Mouse (Mus musculus): ENCODE data around the gene Nbeal2.
A peak's percentile ranks its signal among the peaks of the same experiment; 100 is the strongest.

Nbeal2 gene

GRCm38 (mm10) chr9:110676492-110676911 is 22.5 kb upstream of the Nbeal2 start:
- no peak for DNase-seq (ENCODE audit: low spot score in 2 of 2)

DNA sequence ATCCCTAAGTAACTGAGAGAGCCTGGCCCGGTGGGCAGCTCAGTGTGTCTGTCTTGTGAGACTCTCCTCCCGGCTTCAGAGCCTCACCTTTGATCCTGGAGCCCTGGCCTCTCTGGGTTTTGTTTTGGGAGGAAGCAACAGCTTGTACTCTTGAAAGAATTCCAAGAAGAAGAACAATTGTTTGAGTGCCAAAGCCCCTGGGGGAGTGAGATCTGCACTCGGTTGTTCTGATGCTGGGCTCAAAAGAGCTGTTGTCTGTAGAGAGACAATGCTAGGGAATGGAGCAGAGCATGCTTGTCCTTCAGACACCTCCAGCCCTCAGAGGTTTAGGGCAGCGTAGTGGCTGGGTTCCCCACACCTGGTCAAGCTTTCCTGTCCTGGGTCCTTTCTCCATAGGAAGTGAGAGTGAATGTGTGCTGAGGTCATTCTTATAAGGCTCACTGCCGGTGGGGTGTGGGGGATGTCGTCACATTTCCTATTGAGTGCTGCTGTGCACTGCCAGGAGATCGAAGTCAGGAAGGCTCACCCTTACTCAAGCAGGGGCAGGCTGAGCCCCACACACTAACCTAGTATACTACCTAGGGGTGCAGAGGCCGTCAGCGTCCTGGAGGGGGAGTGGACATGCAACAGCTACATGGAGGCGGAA is 19.3 kb upstream of the Nbeal2 start:
- no peak for DNase-seq (ENCODE audit: low spot score in 2 of 2)

DNA sequence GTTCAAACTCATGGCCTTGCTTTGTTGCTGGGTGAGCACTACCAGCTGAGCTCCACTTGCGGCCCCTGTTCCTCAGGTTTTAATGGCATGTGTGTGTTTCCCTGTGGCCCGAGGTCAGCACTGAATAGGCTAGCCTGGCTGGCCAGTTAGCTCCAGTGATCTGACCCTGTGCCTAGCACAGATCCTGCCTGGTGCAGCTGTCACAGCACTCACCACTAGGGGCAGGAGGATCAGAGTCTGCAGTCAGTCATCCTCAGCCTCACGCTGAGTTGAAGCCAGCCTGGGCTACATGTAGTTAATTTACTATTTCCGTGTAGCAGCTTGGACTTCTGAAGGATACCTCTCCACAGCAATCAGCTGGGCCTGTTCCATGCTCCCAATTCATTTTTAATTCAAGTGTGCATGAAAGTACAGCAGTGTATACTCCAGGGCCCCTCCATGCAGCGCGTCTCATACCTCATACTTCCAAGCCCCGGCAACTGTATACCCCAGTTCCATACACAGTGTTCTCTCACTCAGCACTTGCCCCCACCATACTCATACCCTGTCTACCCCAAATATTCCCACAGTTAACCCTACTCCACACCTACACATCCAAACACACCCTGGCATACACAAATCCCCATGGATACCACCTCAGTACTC is 18.6 kb upstream of the Nbeal2 start:
- no peak for DNase-seq (ENCODE audit: low spot score in 2 of 2)

GRCm38 (mm10) chr9:110669785-110670184 is 15.8 kb upstream of the Nbeal2 start:
- no peak for DNase-seq (ENCODE audit: low spot score in 2 of 2)

DNA sequence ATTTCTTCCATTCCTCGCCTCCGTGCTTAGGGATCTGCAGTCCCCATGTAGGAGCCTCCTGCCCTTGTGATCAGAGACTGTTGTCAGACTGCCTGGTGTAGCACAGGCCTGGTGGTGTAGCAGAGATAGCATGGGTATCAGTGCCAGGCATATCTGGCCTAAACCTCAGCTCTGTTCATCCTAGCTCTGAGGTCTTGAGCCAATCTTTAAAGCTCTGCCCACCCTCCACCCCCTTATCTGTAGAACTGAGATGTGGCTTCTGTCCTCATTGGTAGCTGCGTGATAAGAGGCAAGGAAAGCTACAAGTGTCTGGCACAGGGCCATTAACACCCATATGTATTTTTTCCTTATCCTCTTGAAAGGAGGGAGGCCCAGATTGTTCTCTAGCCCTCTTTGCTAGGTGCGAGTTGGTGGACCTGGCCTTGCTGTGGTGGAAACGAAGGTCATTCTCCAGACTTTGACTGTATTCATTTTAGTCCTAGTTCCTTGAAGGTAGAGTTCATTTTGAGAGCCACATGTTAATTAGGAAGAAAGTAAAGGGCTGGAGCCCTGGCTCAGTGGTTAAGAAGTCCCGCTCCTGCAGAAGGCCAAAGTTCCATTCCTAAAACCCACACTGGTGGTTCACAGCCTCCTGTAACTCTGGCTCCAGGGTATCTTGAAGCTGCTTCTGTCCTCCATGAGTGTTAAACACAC is 14.8 kb upstream of the Nbeal2 start:
- no peak for DNase-seq (ENCODE audit: low spot score in 2 of 2)

GRCm38 (mm10) chr9:110667219-110667836 is 13.4 kb upstream of the Nbeal2 start:
- DNase-seq (ENCODE audit: low spot score in 2 of 2), result no peak

GRCm38 (mm10) chr9:110666374-110666773 is 12.4 kb upstream of the Nbeal2 start:
- no peak for DNase-seq (ENCODE audit: low spot score in 2 of 2)

DNA sequence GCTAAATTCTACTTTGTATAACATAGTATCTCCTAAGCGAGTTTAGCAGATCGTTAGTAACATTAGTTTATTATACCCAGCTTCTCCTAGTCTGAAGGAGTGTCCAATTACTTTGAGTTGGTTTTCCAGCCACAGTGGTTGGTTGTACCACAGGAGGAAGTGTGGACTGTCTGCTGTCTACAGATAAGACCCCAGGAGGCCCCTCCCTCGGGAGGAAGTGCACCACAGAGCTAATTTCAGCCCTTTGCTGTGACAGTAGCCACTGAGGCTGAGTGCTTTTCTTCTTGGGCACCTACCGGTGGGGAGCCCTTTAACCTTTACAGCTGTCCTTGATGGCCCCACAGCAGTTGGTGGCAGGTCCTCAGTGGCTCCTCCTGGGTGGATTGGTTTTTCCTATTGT is 12.0 kb upstream of the Nbeal2 start:
- no peak for DNase-seq (ENCODE audit: low spot score in 2 of 2)

DNA sequence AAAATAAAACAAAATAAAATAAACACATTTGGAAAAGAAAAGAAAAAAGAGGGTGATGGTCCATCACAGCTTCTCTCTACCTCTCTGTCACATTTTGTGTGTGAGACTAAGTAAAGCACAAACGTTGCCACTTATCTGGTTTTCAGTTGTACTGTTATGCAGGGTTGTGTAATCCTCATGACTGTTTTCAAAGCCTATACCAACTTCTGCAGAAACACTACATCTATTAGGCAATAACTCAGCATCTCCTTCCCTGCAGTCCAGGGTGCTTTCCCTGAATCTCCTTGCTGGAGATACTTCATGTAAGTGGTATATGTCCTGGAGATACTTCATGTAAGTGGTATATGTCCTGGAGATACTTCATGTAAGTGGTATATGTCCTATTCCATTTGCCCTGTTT is 8.9 kb upstream of the Nbeal2 start:
- DNase-seq (ENCODE audit: low spot score in 2 of 2), result no peak

DNA sequence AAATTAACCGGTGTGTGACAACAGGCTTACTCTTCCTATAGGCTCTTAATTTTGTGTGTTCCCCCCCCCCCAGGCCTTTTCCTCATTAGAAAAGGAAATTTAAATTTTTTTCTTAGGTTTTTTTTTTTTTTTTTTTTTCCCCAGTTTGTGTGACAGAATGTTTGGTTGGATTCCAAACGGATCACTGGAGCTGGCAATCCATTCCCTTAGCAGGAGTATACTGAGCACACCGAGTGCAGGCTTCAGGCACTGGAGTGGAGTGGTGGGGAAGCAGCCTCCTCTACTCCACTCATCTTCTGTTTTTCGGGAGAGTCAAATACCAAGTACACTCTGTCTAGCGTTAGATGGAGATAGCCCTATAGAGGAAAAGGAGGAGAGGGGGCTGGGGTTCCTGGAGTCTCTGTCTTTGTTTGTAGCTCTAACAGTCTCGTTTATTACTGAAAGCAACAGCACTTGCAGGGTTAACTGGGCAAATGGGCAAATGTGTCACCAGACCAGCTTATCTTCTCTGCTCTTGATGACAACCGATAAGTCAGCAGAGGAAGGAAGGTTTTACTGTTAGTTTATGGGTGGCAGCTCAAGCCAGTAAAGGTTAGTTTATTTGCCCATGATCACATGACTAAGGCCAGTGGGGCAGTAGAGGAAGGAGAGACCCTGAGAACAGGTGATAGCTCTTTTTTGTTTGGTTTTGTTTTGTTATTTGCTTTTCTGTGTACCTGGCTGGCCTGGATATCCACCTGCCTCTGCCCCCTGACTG is 7.1 kb upstream of the Nbeal2 start:
- no peak for DNase-seq (ENCODE audit: low spot score in 2 of 2)

- DNase-seq (ENCODE audit: low spot score in 2 of 2), result no peak
Measured at GRCm38 (mm10) chr9:110660208-110660607, 6.2 kb upstream of the Nbeal2 start.

GRCm38 (mm10) chr9:110659521-110659920 is 5.6 kb upstream of the Nbeal2 start:
- DNase-seq (ENCODE audit: low spot score in 2 of 2), result no peak

DNA sequence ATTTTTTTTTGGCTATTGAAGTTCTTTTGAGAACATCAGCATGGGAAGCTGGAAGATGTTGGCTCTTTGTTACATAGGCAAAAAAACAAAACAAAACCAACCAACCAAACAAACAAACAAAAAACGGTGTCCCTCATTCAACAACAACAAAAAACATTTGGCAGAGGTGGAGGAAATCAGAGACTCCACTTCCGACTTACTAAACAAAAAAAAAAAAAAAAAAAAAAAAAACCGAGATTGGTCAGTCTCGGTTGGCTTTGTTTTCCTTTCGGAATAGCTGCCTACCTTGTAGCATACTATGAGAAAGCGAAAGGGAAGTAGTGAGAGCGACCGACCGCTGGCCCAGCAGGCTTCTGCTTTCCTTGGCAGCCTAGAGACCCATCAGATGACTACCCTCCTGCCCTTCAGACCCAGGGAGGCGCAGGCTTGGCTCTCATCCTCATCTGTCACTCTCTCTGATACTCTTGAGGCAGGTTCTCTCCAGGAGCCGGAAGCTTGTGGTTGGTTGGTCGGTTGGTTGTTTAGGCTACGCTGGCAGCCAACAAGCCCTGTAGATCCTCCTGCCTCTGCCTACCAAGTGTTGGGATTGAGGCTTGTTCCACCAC is 3.6 kb upstream of the Nbeal2 start:
- DNase-seq (ENCODE audit: low spot score in 2 of 2), result no peak

DNA sequence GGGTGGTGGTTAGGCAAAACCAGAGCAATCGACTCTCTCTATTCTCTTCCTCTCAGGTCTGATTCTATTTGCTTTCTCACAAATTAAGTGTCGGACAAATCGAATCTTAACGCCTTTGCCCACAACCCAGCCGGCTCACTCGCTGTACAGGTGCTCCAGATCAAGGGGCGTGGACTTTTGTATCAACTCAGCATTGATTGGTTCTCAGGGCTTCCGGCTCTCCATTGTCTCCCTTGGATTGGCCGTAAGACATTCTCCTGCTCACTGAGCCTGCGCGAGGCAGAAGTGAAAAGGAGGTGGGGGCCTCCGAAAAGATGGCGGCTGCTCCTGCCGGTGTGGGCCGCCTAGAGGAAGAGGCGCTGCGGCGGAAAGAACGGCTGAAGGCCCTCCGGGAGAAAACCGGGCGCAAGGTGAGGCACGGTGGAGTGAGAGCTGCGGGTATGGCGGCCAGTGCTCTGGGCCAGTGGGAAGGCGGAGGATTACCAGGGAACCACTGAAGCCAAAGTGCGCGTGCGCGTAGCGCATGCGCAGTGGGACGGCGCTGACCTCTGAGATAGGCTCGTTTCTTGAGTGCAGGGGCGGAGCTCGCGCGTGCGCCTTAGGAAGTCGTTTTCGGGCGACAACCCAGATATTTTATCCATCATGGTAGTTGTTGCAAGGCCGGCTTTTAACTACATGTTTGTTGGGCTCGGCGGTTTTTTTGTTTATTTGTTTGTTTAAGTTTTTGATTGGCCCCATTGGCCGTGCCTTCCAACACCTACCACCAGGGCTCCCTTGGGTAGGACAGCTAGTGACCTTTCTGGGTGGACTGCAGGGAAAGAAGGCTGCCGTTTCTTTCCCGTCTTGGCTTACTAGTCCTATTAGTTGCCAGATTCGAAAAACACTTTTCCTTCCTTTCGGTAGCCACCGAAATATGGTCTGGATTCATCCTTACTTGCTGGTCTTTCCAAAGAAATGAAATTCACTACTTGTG is 2.6 kb upstream of the Nbeal2 start, which contains the start of gene Ccdc12:
TSS of gene Ccdc12 (plus strand) at position 255 of the 973 bp plus-strand sequence.
- peak; percentile 92 to 94 for DNase-seq (ENCODE audit: low spot score in 2 of 2)

DNA sequence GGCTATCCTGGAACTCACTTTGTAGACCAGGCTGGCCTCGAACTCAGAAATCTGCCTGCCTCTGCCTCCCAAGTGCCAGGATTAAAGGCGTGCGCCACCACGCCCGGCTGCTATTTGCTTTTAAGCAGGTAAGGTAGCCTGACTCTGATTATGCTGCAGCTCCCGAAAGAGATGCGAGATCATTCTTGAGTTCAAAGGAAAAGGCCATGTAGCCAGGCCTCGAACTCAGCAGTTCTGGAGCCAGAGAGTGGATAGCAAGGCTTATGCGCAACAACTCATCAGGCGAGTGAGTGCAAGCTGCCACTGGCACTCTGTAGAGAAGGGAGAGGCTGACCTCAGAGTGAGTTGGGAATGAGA is 1.7 kb upstream of the Nbeal2 start:
- no peak for DNase-seq (ENCODE audit: low spot score in 2 of 2)

DNA sequence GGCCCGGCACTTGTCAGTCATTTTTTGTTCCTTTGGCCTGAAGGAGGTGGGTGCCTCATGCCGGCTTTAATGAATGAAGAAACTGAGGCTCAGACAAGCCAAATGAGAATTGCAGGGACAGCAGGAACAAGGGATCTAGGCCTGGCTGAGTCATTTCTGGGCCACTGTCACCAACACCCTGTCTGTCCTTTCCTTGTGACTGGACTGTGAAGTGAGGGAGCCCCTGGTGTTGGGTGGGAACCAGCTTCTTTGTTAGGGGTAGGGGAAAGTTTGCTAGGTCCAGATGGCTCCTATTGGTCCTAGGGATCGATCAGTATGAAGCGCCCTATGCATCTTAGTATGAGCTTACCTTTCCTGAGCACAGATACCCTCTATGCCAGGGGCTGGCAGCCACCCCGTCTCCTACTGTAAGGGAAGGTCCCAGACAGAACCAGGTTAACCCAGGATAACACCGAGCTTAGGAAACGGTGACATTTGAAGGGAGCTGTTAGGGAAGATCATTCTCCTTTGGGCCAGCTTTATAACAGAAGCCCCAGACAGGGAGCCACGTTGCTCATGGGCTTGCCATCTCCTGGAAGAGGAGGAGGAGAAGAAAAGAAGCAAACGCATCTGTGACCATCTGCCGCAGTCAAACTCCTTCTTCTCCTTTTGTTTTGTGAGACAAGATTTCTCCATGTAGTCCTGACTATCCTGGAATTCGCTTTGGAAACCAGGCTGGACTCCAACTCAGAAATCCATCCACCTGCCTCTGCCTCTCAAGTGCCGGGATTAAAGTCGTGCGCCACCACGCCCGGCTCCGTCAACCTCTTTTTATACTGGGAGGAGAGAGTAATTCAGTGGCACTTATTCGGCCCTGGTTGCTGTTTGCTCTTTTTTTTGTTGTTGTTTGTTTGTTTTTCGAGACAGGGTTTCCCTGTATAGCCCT is 1.0 kb upstream of the Nbeal2 start:
- DNase-seq (ENCODE audit: low spot score in 2 of 2), result no peak

DNA sequence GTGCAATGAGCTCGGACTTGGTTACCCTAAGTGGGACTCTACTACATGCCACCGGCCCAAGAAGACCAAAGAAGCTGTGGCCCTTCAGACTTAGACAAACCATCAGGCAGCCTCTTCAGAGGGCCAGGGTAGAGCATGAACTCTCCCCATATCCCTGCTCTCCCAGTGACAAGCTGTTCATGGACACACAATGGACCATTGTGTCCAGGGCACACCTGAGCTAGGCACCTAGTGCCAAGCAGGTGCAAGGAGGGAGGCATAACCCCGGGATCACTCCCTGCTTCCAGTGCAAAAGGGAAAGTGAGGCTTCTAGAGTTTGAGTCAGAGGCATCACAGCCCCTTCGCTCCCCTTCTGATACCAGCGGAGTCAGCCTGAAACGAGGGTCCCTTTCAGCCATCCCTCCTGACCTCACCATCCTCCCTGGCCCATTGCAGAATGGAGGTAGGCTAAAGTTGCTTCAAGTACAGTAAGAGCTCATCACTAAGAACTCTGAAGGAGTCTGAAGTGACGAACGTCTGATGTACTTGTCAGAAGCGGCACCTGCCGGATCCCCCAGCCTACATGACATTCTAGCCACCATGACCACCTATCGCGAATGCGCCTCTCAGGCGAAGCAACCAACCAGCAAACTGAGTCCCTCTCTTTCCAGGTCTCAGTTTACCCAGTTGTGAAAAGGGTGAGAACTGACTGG is 852 bp downstream of the Nbeal2 start:
- no peak for DNase-seq (ENCODE audit: low spot score in 2 of 2)

DNA sequence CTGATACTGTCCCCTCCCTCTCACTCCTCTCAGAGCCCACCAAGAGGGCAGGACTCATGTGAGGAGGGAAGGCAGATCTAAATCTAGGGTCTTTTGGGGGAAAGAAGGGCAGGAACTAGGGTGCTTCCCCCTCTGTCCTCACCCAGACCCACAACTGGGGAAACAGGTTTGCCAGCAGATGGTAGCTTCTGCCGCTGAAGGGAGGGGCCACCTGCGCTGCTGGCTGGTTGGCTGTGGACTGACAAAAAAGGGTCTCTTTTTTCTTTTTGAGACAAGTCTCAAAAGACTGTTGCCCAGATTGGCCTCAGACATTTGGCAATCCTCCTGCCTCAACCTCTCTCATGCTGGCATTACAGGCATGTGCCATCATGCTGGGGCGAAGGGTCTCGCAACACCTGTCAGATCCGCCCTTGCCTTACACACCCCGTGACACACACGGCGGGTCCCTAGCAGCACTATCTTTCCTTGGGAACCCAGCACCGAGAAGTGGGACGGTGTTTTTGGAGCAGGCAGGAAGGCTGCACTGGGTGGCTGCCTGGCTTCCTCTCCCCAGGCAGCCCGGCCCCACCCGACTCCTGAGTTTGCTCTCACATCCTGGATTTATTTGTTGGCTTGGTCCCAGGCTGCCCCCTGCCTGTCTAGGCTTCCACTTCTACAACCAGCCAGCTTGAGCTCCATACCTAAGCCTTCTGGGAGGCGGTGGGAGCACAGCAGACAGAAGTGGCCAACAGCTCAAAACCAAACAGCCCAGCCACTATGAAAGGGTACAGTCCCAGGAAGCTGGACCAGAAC is 1.8 kb downstream of the Nbeal2 start:
- DNase-seq (ENCODE audit: low spot score in 2 of 2), result no peak
